Mouse (Mus musculus): Measurements from ENCODE around the gene Smoc1. TPM values are rescaled to one million over a fixed set of nuclear protein-coding genes. Genes with fewer than 3 reads are reported as not detected.

The Smoc1 gene
- polyA plus RNA-seq, 1 experiment from 2014 or later, result 8.4 TPM

DNA sequence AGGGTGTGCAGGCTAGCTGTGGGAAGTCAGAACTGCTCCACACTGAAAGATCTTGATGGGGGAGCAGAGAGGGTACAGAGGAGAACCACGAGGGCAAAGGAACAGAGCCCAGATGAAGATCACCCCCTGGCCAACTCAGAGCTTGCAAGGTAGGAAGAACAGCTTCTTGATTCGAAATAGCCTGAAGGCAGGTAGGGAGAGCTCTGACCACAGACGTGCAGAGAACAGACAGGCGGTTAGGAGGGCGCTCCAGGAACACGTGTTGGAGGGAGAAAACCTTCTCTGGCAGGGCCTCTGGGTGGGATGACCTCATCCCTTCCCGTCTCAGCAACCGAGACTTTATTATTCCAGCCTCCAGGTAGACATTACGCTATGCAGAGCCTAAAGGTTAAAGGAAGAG is 148.6 kb downstream of the Smoc1 start:
- Histone ChIP-seq H3K4me3 (replicated peaks) (no peak overlapping the region), H3K4me2 (no peak overlapping the region), H3K9ac (no peak overlapping the region), H3K36me3 (no peaks in the 10 kb centered on the region), H3K9me3 (no peaks in the 10 kb centered on the region), H3K4me1 (no peaks in the 10 kb centered on the region), H3K27ac (no peak overlapping the region), H3K27me3 (replicated peaks) (no peaks in the 10 kb centered on the region)
- ATAC-seq (ENCODE audit: insufficient read depth, low FRiP score, low read depth), result no peak
- 54% methylated on average over 9 of the region's 9 CpGs for whole genome bisulfite sequencing

DNA sequence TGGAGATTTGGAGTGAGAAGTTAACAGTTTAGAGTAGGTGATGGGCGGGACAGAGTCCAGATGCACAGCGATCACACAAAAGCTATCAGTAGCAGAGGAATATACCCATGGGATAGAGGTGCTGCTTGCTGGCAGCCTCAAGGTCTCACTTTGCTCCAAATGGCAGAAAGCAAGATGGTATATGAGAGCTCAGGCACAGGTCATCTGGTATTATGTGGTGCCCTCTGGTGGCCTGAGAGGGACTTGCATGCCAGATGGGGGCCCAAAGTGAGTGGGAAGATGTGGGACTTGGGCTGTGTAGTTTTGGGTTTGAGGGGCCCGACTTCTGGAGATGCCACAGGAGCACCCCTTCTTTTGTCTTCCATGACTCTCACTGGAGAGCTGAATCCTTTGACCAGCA is 155.5 kb downstream of the Smoc1 start:
- no peak overlapping the region for H3K4me3 ChIP-seq (replicated peaks)
- WGBS, result 55% methylated on average over 3 of the region's 3 CpGs
- no peak for ATAC-seq (ENCODE audit: insufficient read depth, low FRiP score, low read depth)
- H3K27ac ChIP-seq, result no peak overlapping the region
- H3K4me2 ChIP-seq, result no peak overlapping the region
- H3K27me3 ChIP-seq (replicated peaks), result no peaks in the 10 kb centered on the region
- no peaks in the 10 kb centered on the region for H3K9me3 ChIP-seq
- no peaks in the 10 kb centered on the region for H3K4me1 ChIP-seq
- no peak overlapping the region for H3K9ac ChIP-seq
- H3K36me3 ChIP-seq, result no peaks in the 10 kb centered on the region

DNA sequence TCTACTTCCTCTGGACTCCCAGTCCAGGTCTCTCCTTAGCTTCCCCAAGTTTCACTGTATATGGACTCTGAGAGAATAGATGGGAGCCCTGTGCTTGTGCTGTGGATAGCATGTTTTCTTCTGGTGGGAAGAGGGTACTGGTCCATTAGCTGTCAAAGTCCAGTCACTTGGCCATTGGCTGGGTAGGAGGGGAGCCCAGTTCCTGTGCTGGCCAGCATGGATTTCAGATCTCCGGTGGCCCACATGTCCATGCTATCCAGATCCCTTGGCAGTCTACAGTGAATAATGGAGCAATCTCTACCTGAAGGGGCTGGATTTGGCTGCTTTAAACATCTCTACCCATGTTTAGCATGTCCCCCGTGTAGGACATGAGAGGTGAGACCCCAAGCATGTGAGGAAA is 158.4 kb downstream of the Smoc1 start:
- H3K27me3 ChIP-seq (replicated peaks), result no peaks in the 10 kb centered on the region
- H3K4me2 ChIP-seq, result no peak overlapping the region
- no peaks in the 10 kb centered on the region for H3K4me1 ChIP-seq
- H3K9me3 ChIP-seq, result no peaks in the 10 kb centered on the region
- no peak for ATAC-seq (ENCODE audit: insufficient read depth, low FRiP score, low read depth)
- 93% methylated on average over 2 of the region's 2 CpGs for WGBS
- H3K27ac ChIP-seq, result no peak overlapping the region
- H3K9ac ChIP-seq, result no peak overlapping the region
- H3K36me3 ChIP-seq, result no peaks in the 10 kb centered on the region
- H3K4me3 ChIP-seq (replicated peaks), result no peak overlapping the region

DNA sequence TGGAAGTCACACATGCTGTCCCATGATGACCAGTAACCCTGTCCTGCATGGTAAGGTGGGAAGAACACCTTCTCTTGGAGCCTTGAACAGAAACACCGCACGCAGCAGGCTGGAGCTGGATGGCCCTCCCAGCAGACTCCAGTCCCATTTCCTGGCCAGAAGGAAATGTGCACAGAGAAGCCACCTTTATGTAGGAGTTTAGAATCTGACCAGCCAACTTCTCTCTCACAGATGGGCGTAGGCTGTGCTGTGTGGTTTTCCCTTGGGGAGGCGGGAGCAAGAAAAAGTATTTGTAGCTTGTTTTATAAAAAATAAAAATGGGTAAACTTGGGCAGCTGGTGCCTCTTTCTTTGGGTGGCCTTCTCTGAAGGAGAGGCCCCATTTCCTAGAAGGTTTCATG is 159.5 kb downstream of the Smoc1 start:
- no peak overlapping the region for H3K9ac ChIP-seq
- H3K4me2 ChIP-seq, result no peak overlapping the region
- no peak for ATAC-seq (ENCODE audit: insufficient read depth, low FRiP score, low read depth)
- no peaks in the 10 kb centered on the region for H3K4me1 ChIP-seq
- H3K36me3 ChIP-seq, result no peaks in the 10 kb centered on the region
- no peak overlapping the region for H3K4me3 ChIP-seq (replicated peaks)
- H3K9me3 ChIP-seq, result no peaks in the 10 kb centered on the region
- WGBS, result 93% methylated on average over 4 of the region's 4 CpGs
- H3K27ac ChIP-seq, result no peak overlapping the region
- no peaks in the 10 kb centered on the region for H3K27me3 ChIP-seq (replicated peaks)

DNA sequence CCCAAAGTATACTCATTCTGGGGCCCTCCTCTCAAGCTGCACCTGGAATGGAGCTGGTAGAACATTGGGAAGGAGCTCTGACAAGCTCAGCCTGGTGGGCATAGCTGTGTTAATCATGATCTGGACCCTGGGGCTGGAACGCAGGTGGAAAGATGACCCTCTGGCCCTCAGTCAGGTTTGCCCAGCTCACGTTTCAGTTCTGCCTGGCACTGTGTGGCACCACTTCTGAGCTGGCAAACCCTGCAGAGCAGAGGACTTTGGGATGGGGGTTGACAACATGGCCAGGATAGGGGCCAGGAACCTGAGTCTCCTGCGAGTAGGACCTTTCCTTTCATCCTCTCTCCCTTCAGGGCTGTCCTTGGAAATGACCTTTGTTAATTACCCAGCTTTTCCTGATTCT is 160.1 kb downstream of the Smoc1 start:
- H3K36me3 ChIP-seq, result no peaks in the 10 kb centered on the region
- no peak overlapping the region for H3K27ac ChIP-seq
- WGBS, result 63% methylated on average over 3 of the region's 3 CpGs
- no peaks in the 10 kb centered on the region for H3K9me3 ChIP-seq
- H3K4me3 ChIP-seq (replicated peaks), result no peak overlapping the region
- no peak overlapping the region for H3K9ac ChIP-seq
- ATAC-seq (ENCODE audit: insufficient read depth, low FRiP score, low read depth), result no peak
- no peaks in the 10 kb centered on the region for H3K27me3 ChIP-seq (replicated peaks)
- no peak overlapping the region for H3K4me2 ChIP-seq
- no peaks in the 10 kb centered on the region for H3K4me1 ChIP-seq

DNA sequence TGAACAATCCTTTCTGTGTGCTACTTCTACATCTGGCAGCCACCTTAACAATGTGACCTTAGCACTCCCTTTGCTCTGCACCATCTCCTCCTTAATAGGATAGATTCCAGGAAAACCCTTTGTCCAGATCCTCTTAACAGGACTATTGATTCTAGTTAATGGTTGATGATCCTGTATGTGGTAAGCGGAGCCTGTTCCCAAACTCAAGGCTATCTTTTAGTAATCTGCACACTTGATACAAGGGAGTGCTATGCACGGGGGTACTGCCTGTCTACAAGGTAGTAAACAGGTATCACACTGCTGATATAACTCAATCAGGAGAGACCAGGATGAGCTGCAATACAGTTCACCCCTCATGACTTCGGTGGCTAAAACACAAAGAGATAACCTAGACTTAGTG is 161.8 kb downstream of the Smoc1 start:
- Histone ChIP-seq H3K9ac (no peak overlapping the region), H3K4me1 (no peaks in the 10 kb centered on the region), H3K36me3 (no peaks in the 10 kb centered on the region), H3K27me3 (replicated peaks) (no peaks in the 10 kb centered on the region), H3K4me2 (no peak overlapping the region), H3K27ac (no peak overlapping the region), H3K9me3 (no peaks in the 10 kb centered on the region), H3K4me3 (replicated peaks) (no peak overlapping the region)
- WGBS, result 68% methylated on average over 3 of the region's 3 CpGs
- ATAC-seq (ENCODE audit: insufficient read depth, low FRiP score, low read depth), result no peak

DNA sequence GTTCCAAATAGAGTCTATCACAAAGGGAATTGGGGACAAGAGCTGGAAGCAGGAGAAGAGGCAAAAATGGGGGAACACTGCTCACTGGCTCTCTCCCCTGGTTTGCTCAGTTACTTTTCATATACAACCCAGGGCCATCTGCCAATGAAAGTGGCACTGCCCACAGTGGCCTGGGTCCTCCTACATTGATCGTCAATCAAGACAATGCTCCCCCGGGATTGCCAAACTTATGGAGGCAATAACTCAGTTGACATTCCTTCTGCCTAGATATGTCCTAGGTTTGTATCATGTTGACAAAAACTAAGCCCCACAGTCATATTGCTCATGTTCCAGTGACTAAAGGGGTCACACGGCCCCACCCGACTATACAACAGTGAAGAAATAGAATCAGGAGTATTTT is 162.4 kb downstream of the Smoc1 start:
- Histone ChIP-seq H3K9ac (no peak overlapping the region), H3K4me1 (no peaks in the 10 kb centered on the region), H3K4me2 (no peak overlapping the region), H3K36me3 (no peaks in the 10 kb centered on the region), H3K9me3 (no peaks in the 10 kb centered on the region), H3K27me3 (replicated peaks) (no peaks in the 10 kb centered on the region), H3K4me3 (replicated peaks) (no peak overlapping the region), H3K27ac (no peak overlapping the region)
- 84% methylated on average over 4 of the region's 4 CpGs for WGBS
- no peak for ATAC-seq (ENCODE audit: insufficient read depth, low FRiP score, low read depth)

DNA sequence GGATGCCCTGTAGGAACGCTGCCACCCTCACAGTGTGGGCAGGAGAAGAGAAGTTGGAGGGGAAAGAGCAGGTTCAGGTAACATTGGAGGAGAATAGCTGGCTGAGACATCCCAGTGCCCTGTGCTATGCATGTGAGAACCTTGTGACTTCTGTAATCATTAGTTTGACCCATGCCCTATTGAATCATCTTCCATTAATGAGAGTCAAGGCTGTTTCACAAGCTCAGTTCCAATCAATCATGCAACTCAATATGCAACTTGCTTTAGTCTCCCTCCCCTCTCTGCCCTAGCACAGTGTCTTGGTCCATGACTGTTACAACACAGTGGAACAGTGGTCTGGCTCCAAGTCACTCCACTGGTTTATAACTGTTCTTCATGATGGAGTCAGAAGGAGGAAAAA is 163.0 kb downstream of the Smoc1 start:
- H3K9ac ChIP-seq, result no peak overlapping the region
- H3K36me3 ChIP-seq, result no peaks in the 10 kb centered on the region
- no peaks in the 10 kb centered on the region for H3K27me3 ChIP-seq (replicated peaks)
- no peaks in the 10 kb centered on the region for H3K9me3 ChIP-seq
- no peak for ATAC-seq (ENCODE audit: insufficient read depth, low FRiP score, low read depth)
- no peak overlapping the region for H3K27ac ChIP-seq
- WGBS, result 85% methylated on average over 1 of the region's 1 CpGs
- no peaks in the 10 kb centered on the region for H3K4me1 ChIP-seq
- no peak overlapping the region for H3K4me2 ChIP-seq
- H3K4me3 ChIP-seq (replicated peaks), result no peak overlapping the region

DNA sequence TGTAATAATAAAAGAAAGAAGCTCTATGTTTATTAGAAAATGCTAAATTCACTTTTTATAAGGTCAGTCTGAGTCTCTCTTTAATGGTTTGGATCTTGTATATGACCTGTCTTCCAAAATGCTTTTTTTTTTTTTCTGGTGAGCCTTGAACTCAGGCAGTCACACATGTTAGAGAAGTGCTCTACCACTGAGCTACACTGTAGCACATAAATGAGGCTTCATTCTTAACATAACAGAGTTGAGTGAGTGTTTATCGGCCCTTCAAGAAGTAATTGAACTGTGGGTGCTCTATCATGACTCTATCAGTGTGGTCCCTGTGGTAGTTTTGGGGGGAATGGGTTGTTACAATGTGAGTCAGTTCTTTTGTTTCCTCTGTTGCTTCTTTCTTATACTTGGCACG is 167.4 kb downstream of the Smoc1 start:
- WGBS, result 76% methylated on average over 2 of the region's 2 CpGs
- no peak overlapping the region for H3K9ac ChIP-seq
- H3K27ac ChIP-seq, result no peak overlapping the region
- H3K9me3 ChIP-seq, result no peaks in the 10 kb centered on the region
- no peak for ATAC-seq (ENCODE audit: insufficient read depth, low FRiP score, low read depth)
- H3K27me3 ChIP-seq (replicated peaks), result no peaks in the 10 kb centered on the region
- H3K4me1 ChIP-seq, result no peaks in the 10 kb centered on the region
- H3K4me2 ChIP-seq, result no peak overlapping the region
- no peaks in the 10 kb centered on the region for H3K36me3 ChIP-seq
- no peak overlapping the region for H3K4me3 ChIP-seq (replicated peaks)

DNA sequence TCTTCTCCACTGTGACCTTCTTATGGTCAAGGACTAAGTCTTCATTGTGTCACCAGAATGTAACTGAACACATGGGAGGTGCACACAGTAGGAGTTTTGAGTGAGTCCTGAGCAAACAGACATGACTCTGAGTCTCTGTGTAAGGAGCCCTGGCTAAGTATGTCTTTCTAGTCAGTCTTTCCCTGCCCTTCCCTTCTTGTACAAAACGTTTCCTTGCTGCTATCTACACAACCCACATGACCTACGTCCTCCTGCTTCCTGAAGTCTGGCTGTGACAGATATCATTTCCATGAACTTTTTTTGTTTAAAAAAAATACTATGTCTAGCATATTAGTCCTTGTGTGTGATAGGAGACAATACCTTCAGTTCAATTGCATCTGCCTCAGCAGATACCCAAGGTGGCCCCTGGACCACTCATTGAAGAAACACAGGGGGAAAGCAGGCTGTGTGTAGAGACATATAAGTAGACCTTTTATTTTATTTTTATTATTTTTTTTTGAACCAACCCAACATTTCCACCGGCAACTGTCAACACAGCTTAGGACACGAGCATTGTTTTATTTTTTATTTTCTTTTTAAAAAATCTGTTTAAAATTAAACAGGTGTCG is 171.0 kb downstream of the Smoc1 start:
- H3K4me1 ChIP-seq, result no peaks in the 10 kb centered on the region

DNA sequence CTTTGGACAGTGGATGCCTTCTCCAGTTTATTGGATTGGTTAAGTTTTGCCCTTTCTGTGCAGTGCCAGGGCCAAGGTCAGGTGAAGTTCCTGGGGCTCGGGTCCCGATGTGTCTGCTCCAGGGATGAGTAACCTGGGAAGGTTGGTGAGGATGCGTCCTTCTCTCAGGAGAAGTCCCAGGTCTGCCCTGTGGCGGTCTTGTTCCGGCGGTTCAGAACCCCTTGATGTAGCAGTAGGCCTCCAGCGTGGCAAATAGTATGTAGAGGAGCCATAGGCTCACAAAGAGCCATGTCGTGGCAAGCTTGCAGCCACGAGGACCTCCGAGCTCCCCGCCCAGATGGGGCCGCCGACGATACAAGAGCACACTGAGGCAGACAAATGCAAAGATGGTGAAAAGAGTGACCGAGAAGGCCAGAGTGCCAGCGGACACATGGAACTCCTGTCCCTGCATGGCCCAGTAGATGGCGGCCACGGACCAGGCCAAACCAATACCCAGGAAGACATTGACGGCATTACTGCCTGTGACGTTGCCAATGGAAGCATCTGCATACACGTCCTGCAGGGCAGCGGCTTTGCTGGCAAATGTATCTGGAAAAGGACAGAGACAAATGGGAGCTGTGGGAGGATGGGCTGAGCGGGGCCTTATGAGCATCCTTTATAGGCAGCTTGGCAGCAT is 172.8 kb downstream of the Smoc1 start:
- H3K4me1 ChIP-seq, result no peaks in the 10 kb centered on the region
- H3K9me3 ChIP-seq, result no peaks in the 10 kb centered on the region
- no peak overlapping the region for H3K4me2 ChIP-seq
- H3K27me3 ChIP-seq (replicated peaks), result no peaks in the 10 kb centered on the region
- 28% methylated on average over 23 of the region's 23 CpGs for WGBS
- no peaks in the 10 kb centered on the region for H3K36me3 ChIP-seq
- H3K4me3 ChIP-seq (replicated peaks), result no peak overlapping the region
- H3K27ac ChIP-seq, result no peak overlapping the region
- no peak overlapping the region for H3K9ac ChIP-seq
- no peak for ATAC-seq (ENCODE audit: insufficient read depth, low FRiP score, low read depth)

More for the DNA sequence above, 171.0 kb downstream of the Smoc1 start:
- Histone ChIP-seq H3K4me2 (no peak overlapping the region), H3K36me3 (no peaks in the 10 kb centered on the region), H3K9me3 (no peaks in the 10 kb centered on the region), H3K4me3 (replicated peaks) (no peak overlapping the region), H3K27me3 (replicated peaks) (no peaks in the 10 kb centered on the region), H3K27ac (no peak overlapping the region), H3K9ac (no peak overlapping the region)
- ATAC-seq (ENCODE audit: insufficient read depth, low FRiP score, low read depth), result no peak
- WGBS, result 66% methylated on average over 5 of the region's 5 CpGs

DNA sequence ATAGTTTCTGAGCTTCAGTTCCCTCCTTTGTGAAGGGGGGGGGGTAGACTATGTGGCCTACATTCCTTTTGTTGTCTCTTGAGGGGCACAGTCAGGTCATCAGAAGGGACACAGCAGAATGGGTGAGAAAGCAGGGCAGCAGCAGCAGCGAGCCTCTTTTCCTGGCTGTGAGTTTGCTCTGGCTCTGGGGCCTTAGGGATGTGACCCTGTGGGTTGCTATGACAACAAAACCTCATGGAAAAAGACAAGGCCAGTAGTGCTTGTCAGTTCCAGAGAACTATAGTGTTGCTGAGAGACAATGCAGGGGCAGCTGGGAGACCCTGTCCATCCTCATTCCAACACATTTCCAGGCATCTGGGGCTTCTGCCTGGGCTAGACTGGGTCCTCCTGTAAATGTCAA is 176.6 kb downstream of the Smoc1 start:
- H3K4me2 ChIP-seq, result no peak overlapping the region
- no peaks in the 10 kb centered on the region for H3K9me3 ChIP-seq
- no peaks in the 10 kb centered on the region for H3K4me1 ChIP-seq
- H3K27ac ChIP-seq, result no peak overlapping the region
- no peaks in the 10 kb centered on the region for H3K27me3 ChIP-seq (replicated peaks)
- H3K36me3 ChIP-seq, result no peaks in the 10 kb centered on the region
- WGBS, result 29% methylated on average over 1 of the region's 1 CpGs
- no peak overlapping the region for H3K9ac ChIP-seq
- ATAC-seq (ENCODE audit: insufficient read depth, low FRiP score, low read depth), result no peak
- no peak overlapping the region for H3K4me3 ChIP-seq (replicated peaks)
